In genomic region chr6:87152461-87153230, GRCm38 (mm10) we compare ENCODE assay signal across 8 mouse cellular contexts. TPM values are rescaled to one million over a fixed set of nuclear protein-coding genes. Genes with fewer than 3 reads are reported as not detected.
DNase-seq lines count a peak whose midpoint lies in the region; ATAC-seq lines count a peak whose summit lies in the region.

No protein-coding gene starts in this region.

- H3K36me3 ChIP-seq in limb, embryonic 13.5 days, result peaks cover 41% of the 10 kb centered on the region
- H3K36me3 ChIP-seq in midbrain, embryonic 16.5 days (ENCODE audit: control insufficient read depth, insufficient read depth, low read length), result no peaks in the 10 kb centered on the region

- no peak overlapping the region for H3K4me3 ChIP-seq in limb, embryonic 13.5 days
- H3K4me3 ChIP-seq in midbrain, embryonic 16.5 days (ENCODE audit: low read depth, low read length), result no peak overlapping the region

- no peaks in the 10 kb centered on the region for H3K27me3 ChIP-seq in limb, embryonic 13.5 days
- H3K27me3 ChIP-seq in midbrain, embryonic 16.5 days (ENCODE audit: control insufficient read depth, insufficient read depth, low read depth, low read length), result no peaks in the 10 kb centered on the region

- no peaks in the 10 kb centered on the region for H3K9me3 ChIP-seq in limb, embryonic 13.5 days
- H3K9me3 ChIP-seq in midbrain, embryonic 16.5 days (replicated peaks; ENCODE audit: control insufficient read depth, low read length, poor library complexity, severe bottlenecking), result no peaks in the 10 kb centered on the region

- no peak overlapping the region for H3K9ac ChIP-seq in limb, embryonic 13.5 days
- H3K9ac ChIP-seq in midbrain, embryonic 16.5 days (ENCODE audit: low read depth, low read length), result no peak overlapping the region

- WGBS in limb, embryonic 13.5 days, result 60% methylated on average over 21 of the region's 21 CpGs
- WGBS in midbrain, embryonic 16.5 days, result 88% methylated on average over 21 of the region's 21 CpGs

- peaks cover 36% of the 10 kb centered on the region for H3K4me1 ChIP-seq in limb, embryonic 13.5 days
- no peaks in the 10 kb centered on the region for H3K4me1 ChIP-seq in midbrain, embryonic 16.5 days (ENCODE audit: control insufficient read depth, insufficient read depth, low read length)

- peak; percentile 90 for DNase-seq in MEL-GATA-1-ER (ENCODE audit: extremely low read depth, low read depth)
- DNase-seq in fibroblast of lung, adult 2 months (ENCODE audit: low read depth), result peak; percentile 67
- peak; percentile 89 for DNase-seq in naive thymus-derived CD4-positive, alpha-beta T cell, adult 2 months (ENCODE audit: low read depth)
- DNase-seq in retina, embryonic 14.5 days (ENCODE audit: low spot score), result no peak
- no peak for DNase-seq in layer of hippocampus, adult 8-10 months (ENCODE audit: low spot score in 2 of 2)
- no peak for DNase-seq in right cerebral cortex, adult 2 months (ENCODE audit: low spot score in 2 of 2)

- ATAC-seq in limb, embryonic 13.5 days (ENCODE audit: low FRiP score, low read depth), result peak; percentile 37; the same call in 1 of the 2 replicates
- ATAC-seq in midbrain, embryonic 16.5 days, result no peak

- peak overlapping the region; percentile 73; the same call in 1 of the 2 replicates for H3K27ac ChIP-seq in limb, embryonic 13.5 days
- H3K27ac ChIP-seq in midbrain, embryonic 16.5 days (ENCODE audit: low read length), result no peak overlapping the region

- no peak overlapping the region for H3K4me2 ChIP-seq in limb, embryonic 13.5 days (replicated peaks)
- no peak overlapping the region for H3K4me2 ChIP-seq in midbrain, embryonic 16.5 days (ENCODE audit: low read length)

RNA-seq across cellular contexts. Expression of gene D6Ertd527e, which starts 48.1 kb away (rescaled TPM):
- 0.56 and 0.59 TPM in 2 replicates for polyA plus RNA-seq in limb, embryonic 13.5 days (2015; fragmentation: Nextera tagmentation; extraction: Ambion mirVana)
- not detected for total RNA-seq in layer of hippocampus, adult 8-10 months (2022)
- 0.19 TPM in 1 of 2 replicates, not detected in the other for polyA plus RNA-seq in midbrain, embryonic 16.5 days (2015; fragmentation: Nextera tagmentation; extraction: Ambion mirVana)

Comparison
In these comparisons a context has a peak if more than half of its experiments do, and no peak if none do; other contexts are left out.
1. DNase-seq: peak in MEL-GATA-1-ER (single experiment), fibroblast of lung, adult 2 months (single experiment) and naive thymus-derived CD4-positive, alpha-beta T cell, adult 2 months (single experiment); none in retina, embryonic 14.5 days (single experiment), layer of hippocampus, adult 8-10 months (0 of 2) and right cerebral cortex, adult 2 months (0 of 2).